Mouse (Mus musculus) hematopoietic stem cell, adult 5-6 weeks (primary cell): Measurements from ENCODE around the gene Ifitm10. TPM values are rescaled to one million over a fixed set of nuclear protein-coding genes. Genes with fewer than 3 reads are reported as not detected.
A peak's percentile ranks its signal among the peaks of the same experiment; 100 is the strongest.
"Not testable (repeated sequence)": the region's sequence is repeated elsewhere in the genome, so short reads cannot be mapped to it uniquely, and the experiment has no call there.

ENCODE experiments used
- ATAC-seq, 2 experiments: fragments of 125-278 bp in 1 of 2; replicated peaks in 1 of 2; 2 replicates each; pipeline ENCODE4 v1.8.0; 2016 to 2017; ENCODE audit warnings: inconsistent platforms in 2 of 2, mild to moderate bottlenecking in 2 of 2, moderate number of reproducible peaks in 2 of 2, low read depth in 1 of 2, moderate TSS enrichment in 1 of 2; ENCODE audit not compliant: low FRiP score in 2 of 2, poor library complexity in 2 of 2, severe bottlenecking in 2 of 2, insufficient read depth in 1 of 2, low TSS enrichment in 1 of 2
- total RNA-seq: library from RNA; stranded (forward); fragments of 172-1452, 232-1000 nt; gene quantifications from 2 replicates; pipeline ENCODE4 v1.2.3, GENCODE M21; 2017

Gene Ifitm10
- total RNA-seq, 1 experiment from 2014 or later = not detected

DNA sequence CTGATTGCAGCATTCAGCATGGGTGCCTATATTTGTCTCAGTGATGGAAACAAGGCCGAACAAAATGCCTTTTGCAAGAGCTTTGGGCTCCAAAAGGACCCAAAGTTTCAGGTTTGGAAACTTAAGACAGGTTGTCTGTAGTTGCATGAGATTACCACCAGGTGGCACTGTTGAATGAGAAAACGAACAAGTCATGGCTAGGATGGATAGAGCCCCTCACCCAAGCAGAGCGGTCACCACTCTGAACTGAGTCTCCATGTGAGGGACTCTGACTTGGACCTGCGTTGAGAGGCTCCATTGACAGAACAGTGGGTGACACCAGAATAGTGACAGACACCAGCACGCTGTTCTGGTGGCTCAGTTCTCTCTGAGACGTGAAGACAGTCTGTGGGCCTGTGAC, 57.0 kb downstream of the Ifitm10 start:
- ATAC-seq = peak; percentile 25 to 50; a peak in 1 of 4 replicates

DNA sequence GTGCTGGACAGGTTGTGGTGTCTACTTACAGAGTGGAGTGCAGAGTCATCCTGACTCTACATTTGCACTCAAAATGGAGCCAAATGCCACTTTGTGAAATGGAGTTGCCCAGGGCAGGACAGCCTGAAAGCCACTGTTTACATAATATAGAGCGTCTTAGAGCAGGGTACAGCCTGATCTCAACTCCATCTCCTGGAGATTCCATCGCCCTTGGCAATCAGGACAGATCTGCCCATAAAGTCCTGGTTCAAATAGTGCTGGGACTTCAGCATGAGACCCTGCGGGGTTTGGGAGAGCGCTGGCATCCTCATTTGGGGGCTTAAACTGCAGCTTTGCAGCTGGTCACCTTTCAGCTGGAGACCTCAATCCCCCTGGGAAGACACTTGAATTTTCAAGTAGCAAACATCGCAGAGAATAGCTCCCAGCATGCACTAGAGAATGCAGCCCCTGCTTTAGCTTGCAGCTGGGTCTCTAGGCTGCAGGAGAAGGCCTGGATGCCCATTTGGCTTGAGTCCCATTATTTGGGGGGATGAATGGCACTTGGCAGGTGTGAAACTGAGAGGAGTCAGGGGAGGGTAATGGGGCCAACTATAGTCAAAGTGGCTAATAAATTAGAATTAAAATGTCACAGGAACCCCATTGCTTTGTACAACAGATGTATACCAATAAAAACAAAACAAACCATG, 58.8 kb downstream of the Ifitm10 start:
- no peak for ATAC-seq

DNA sequence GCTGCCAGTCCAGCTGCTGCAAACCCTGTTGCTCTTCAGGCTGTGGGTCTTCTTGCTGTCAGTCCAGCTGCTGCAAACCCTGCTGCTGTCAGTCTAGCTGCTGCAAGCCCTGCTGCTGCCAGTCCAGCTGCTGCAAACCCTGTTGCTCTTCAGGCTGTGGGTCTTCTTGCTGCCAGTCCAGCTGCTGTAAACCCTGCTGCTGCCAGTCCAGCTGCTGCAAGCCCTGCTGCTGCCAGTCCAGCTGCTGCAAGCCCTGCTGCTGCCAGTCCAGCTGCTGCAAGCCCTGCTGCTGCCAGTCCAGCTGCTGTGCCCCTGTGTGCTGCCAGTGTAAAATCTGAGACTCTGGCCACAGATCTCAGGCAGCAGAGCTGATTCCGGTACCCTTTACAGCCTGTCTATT, 69.6 kb downstream of the Ifitm10 start:
- ATAC-seq = not testable (repeated sequence)

DNA sequence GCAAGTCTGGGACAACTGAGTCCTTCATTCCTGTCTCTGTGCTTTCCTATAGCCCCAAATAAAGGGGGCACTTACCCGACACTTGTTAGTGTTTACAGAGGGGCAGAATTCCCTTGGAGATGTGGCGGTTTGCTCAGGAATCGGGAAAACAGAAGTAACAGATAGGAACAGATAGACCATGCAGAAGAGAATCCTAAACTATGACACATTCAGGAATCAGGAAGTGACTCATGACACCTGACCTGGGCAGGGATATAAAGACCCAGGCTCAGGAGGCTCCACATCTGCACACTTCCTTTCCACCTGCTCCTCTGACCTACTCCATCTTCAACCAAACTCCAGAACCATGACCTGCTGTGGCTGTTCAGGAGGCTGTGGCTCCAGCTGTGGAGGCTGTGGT, 70.3 kb downstream of the Ifitm10 start, which contains the start of gene Krtap5-4:
Gene Krtap5-4, plus strand, starts transcription at position 301 of the 400 bp plus-strand sequence.
- ATAC-seq = no peak

DNA sequence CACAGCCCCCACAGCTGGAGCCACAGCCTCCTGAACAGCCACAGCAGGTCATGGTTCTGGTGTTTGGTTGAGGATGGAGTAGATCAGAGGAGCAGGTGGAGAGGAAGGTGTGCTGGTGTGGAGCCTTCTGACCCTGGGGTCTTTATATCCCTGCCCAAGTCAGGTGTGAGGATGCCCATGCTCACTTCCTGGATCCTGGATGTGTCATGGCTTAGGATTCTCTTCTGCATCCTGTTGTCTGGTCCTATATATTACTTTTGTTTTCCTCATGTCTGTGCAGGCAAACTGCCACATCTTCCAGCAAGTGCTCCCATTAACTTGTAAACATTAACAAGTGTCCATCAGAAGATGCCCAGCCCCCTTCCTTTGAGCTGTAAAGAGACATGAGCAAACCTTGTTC, 76.5 kb downstream of the Ifitm10 start, which contains the start of gene Krtap5-1:
Gene Krtap5-1, minus strand, starts transcription at position 101 of the 400 bp plus-strand sequence.
- not testable (repeated sequence) for ATAC-seq

DNA sequence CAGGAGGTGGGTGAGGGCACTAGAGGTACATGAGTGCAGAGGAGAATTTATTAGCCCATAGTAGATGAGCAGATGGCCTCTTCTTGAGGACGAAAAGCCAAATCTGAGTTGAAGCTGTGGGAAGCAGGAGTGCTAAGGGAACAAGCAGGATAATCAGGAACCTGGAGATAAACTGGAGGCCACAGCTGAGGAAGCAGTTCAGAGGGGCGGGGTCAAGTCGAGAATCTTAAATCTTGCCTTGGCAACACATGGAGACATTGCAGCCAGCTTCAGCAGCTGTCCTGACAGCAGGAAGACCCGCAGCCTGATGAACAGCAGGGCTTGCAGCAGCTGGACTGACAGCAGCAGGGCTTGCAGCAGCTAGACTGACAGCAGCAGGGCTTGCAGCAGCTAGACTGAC, 77.4 kb downstream of the Ifitm10 start:
- not testable (repeated sequence) for ATAC-seq

DNA sequence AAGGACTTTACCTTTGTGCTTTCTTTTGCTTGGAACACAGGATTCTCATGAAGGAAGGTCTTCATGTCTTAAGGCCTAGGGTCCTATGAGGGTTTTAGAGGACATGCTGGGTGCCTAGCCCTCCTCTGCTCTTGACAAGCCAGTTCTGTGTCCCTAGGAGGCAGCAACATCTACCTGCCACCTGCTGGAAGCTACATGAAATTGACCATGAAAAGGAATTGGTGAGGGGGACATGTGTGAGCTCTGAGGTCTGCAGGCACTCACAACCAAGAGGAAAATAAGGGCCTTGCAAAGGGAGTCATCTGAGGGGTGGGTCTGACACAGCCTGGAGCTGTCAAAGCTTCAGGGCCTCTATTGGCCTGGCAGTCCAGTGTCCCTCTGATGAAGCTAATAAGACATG, 78.1 kb downstream of the Ifitm10 start:
- ATAC-seq = no peak

DNA sequence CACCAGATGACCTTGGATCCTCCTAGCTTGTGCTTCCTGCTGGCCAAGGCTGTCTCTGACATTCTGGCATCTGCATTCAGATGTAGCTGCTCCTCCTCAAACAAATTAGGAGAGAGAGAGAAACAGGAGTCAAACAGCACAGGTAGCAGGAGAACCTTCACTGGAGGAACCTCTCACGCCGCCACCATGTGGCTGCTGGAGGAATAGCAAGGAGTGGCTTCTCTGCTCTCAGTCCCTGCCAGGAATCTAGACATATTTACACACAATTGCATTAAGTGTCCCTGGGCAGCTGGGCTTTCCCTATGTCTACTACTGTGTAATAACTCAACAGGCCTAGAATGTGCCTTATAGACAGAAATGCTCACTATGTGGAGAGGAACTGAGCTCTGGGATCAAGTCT, 79.7 kb downstream of the Ifitm10 start:
- peak; percentile 76 to 81 for ATAC-seq

DNA sequence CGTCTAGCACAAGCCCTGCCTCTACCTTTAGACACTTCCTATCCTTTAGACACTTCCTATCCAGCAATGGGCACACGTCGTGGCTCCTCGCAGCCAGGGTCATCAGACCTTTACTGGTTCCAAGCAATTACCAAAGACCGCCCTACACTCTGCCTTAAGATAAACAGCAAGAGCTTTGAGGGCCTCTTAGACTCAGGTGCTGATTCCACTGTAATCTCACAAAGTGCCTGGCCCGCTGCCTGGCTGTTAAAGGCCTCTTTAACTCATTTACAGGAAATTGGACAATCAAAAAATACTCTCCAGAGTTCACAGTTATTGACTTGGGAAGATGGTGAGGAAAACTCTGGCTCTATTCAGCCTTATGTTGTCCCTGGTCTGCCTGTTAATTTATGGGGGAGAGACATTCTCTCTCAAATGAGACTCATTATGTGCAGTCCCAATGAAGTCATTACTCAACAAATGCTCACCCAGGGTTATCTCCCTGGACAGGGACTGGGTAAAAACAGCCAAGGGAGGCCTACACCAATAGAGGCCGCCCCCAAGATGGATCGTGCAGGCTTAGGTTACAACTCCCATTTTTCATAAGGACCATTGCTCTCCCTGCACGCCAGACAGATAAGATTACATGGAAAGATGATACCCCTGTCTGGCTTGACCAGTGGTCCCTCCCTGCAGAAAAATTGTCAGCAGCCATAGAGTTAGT, 87.5 kb downstream of the Ifitm10 start:
- ATAC-seq = not testable (repeated sequence)

DNA sequence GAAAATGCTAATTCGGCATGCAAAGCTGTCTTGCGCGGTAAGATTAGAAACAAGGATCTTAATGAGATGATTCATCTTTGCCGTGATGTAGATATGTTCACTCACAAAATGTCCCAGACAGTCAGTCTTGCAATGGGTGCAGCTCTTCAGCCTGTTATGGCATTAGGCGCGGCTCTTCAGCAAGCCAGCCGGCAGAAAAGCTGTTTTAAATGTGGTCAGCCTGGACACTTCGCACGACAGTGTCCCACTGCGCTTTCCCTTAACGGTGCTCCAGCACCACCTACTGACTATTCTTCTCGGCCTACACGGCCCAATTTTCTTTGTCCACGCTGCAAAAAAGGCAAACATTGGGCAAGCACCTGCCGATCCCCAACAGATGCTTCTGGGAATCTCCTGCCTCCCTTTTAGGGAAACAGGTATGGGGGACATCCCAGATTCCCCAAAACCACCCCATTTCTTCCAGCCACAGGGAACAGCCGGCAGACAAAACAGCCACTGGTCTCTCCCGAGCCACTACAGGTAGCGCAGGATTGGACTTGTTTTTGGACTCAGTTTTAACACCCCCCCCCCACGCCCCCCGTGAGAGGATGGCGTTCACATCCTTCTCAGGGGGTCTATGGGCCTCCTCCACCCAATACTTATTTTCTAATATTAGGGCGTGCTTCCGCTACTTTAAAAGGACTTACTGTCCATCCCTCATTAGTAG, 88.3 kb downstream of the Ifitm10 start:
- 0 out of 4 replicates have a peak, but pooled peaks of 1 of the 2 experiments have one; percentile 26 for ATAC-seq

DNA sequence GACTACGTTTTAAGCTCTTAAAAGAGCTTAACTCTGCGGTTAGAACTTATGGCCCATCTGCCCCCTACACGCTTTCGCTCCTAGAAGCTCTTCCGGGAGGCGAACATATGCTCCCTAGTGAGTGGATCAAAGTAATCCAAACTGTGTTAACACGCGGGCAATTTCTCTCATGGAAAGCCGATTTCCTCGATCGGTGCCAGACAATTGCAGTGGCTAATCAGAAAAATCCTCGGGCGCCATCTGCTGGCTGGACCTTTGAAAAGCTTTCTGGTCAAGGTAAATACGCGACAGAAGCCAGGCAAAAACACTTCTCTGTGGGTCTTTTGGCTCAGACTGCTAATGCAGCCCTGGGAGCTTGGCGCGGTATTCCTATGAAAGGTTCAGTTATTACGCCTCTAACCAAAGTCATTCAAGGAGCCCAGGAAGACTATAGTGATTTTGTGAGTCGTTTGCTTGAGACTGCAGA, 88.9 kb downstream of the Ifitm10 start:
- ATAC-seq = peak; percentile 60 to 66

DNA sequence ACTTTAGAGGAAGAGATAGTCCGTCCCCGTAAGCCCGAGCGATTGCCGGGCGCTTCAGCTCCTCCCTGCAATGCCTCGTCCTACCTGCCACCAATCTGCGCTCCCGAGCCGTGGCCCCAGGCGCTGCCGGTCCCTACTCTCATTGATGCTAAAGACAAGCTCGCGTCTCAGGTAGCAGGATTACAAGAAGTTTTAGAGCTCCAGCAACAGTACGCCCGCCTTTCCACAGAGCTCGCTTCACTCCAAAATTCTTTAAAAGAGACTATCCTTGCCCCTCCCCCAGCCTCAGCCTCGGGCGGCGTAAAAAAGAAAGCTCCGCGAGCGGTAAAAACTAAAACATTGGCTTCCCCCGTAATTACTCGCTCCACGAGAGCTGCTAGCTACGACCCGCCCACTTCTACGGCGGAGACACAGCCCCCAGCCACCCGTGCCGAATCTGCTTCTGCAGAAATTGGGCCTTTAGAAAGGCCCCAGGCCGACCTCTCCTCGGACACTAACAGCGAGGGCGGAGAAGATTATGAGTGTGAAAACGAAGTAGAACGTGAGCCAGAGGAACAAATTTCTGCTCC, 89.4 kb downstream of the Ifitm10 start:
- peak; percentile 81 to 85 for ATAC-seq

DNA sequence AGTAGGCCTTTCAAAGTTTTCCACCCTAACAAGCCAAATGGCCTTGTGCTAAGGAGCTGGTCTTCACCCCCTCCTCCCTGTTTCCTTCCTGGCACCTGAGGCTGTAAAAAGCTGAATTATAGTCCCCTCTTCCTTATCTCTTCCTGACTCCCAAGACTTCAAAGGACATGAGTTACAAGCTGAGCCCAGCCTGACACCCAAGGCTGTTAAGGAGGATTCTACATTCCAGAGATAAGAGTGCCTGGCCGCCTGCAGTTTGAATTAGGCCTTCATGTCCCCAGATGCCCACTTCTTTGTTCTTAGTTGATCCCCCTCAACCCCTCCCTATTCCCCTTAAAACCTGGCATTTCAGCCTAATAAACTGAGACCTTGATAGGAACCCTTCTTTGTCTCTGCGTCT, 90.7 kb downstream of the Ifitm10 start:
- not testable (repeated sequence) for ATAC-seq

DNA sequence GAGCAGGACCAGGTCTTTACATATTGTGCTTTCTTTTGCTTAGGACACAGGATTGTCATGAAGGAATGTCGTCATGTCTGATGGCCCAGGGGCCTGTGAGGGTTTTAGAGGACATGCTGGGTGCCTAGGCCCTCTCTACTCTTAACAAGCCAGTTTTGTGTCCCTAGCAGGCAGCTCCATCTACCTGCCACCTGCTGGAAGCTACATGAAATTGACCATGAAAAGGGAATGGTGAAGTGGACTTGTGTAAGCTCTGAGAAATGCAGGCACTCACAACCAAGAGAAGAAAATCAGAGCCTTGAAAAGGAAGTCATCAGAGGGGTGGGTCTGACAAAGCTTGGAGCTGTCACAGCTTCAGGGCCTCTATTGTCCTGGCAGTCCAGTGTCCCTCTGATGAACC, 94.3 kb downstream of the Ifitm10 start:
- ATAC-seq = not testable (repeated sequence)

DNA sequence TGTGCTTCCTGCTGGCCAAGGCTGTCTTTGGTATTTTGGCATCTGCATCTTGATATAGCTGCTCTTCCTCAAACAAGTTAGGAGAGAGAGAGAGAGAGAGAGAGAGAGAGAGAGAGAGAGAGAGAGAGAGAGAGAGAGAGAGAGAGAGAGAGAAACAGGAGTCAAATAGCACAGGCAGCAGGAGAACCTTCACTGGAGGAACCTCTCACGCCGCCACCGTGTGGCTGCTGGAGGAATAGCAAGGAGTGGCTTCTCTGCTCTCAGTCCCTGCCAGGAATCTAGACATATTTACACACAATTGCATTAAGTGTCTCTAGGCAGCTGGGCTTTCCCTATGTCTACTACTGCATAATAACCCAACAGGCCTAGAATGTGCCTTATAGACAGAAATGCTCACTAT, 95.4 kb downstream of the Ifitm10 start:
- peak; percentile 66 to 85 for ATAC-seq
